Mouse (Mus musculus) liver, embryonic 12.5 days (tissue): Measurements from ENCODE around the gene Fam227a. TPM values are rescaled to one million over a fixed set of nuclear protein-coding genes. Genes with fewer than 3 reads are reported as not detected.
A peak's percentile ranks its signal among the peaks of the same experiment; 100 is the strongest.

Experiments used
- ATAC-seq: fragments of 200-750 bp; cut with Nextera tagmentation; 2 replicates; pipeline ENCODE4 v1.8.0; 2017; ENCODE audit warnings: moderate number of reproducible peaks, mild to moderate bottlenecking, moderate library complexity
- H3K27ac ChIP-seq: fragments of 300-500 bp; sonication (generic); 2 replicates; pipeline ENCODE4 v1.5.1; 2016; ENCODE audit warnings: mild to moderate bottlenecking
- H3K27me3 ChIP-seq: fragments of 300-500 bp; sonication (generic); replicated peaks from 2 replicates; pipeline ENCODE4 v1.6.1; 2016; ENCODE audit warnings: mild to moderate bottlenecking, moderate library complexity
- H3K36me3 ChIP-seq: fragments of 300-500 bp; sonication (generic); 2 replicates; pipeline ENCODE4 v1.6.1; 2016; ENCODE audit warnings: mild to moderate bottlenecking, moderate library complexity
- H3K4me1 ChIP-seq: fragments of 300-500 bp; sonication (generic); 2 replicates; pipeline ENCODE4 v1.6.1; 2016
- H3K4me2 ChIP-seq: fragments of 300-500 bp; sonication (generic); 2 replicates; pipeline ENCODE4 v1.6.1; 2016; ENCODE audit warnings: mild to moderate bottlenecking, moderate library complexity
- H3K4me3 ChIP-seq: fragments of 300-500 bp; sonication (generic); 2 replicates; pipeline ENCODE4 v1.5.1; 2016; ENCODE audit warnings: mild to moderate bottlenecking, moderate library complexity
- H3K9ac ChIP-seq: fragments of 300-500 bp; sonication (generic); 2 replicates; pipeline ENCODE4 v1.6.1; 2016; ENCODE audit warnings: mild to moderate bottlenecking, moderate library complexity
- H3K9me3 ChIP-seq: fragments of 300-500 bp; sonication (generic); replicated peaks from 2 replicates; pipeline ENCODE4 v1.6.1; 2016; ENCODE audit warnings: mild to moderate bottlenecking, moderate library complexity
- WGBS: fragments of 180-500 bp; shearing (Covaris S2); methylation state at CpG from one replicate; pipeline ENCODE4 v1.1.7; 2016; ENCODE audit not compliant: insufficient replicate concordance; 5-methylcytosine and 5-hydroxymethylcytosine counted together
- polyA plus RNA-seq: library from polyadenylated mRNA; unstranded; fragments of >200 nt; fragmentation: Nextera tagmentation; extraction: Ambion mirVana; gene quantifications from 2 replicates; pipeline ENCODE4 v1.2.1, GENCODE M21; 2016

Fam227a gene
- polyA plus RNA-seq, 1 experiment from 2014 or later = 0.37 TPM

- peak within 1 kb of the TSS; percentile 85 for H3K4me2 ChIP-seq
Measured at GRCm38 (mm10) chr15:79690426-79691022, 31.8 kb upstream of the Fam227a start, which contains the start of gene Gtpbp1. Gene Gtpbp1 (plus strand): TSS chr15:79690845.

DNA sequence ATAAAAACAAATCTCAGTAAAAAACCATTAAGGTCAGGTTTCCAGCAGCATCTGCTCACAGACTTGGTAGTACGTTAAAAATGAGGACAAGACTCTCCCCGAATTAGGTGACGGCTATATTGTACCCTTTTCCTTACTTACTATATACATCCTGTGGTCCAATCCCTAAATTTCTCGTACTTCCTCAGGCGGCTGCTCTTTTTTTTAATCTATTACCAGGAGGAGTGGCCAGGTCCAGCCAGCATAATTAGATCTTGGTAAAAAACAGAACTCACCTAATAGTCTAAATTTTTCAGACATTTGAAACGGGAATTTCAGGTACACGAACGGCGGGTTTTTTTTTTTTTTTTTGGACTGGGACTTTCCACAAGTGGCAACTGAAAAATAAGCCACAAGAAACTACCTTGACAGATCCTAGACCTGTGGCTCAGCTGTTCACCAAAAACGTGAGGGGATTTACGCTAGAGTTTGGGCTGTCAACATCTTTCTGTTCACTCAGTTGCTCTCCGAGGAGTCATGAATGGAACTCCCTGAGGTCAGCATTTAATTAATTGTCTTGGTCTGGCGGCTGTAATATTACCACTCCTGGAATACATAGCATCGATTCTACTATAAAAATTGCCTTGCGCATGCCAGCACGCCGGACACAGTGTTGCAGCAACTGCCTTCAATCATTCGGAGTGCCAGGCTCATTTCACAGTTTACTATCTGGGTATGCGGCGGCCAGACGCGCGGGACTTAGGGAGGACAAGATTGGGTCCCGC lies 31.1 kb upstream of the Fam227a start:
- H3K36me3 ChIP-seq = peaks cover 4% of the 10 kb centered on the region
- no peaks in the 10 kb centered on the region for H3K27me3 ChIP-seq
- H3K4me1 ChIP-seq = peaks cover 70% of the 10 kb centered on the region
- H3K4me3 ChIP-seq = peak overlapping the region; percentile 91
- H3K4me2 ChIP-seq = peak overlapping the region; percentile 85
- H3K9me3 ChIP-seq = no peaks in the 10 kb centered on the region
- ATAC-seq = no peak
- peak overlapping the region; percentile 95 for H3K27ac ChIP-seq
- 18% methylated on average over 24 of the region's 24 CpGs for WGBS
- H3K9ac ChIP-seq = peak overlapping the region; percentile 71

More at GRCm38 (mm10) chr15:79690426-79691022, 31.8 kb upstream of the Fam227a start, which contains the start of gene Gtpbp1:
- no peaks in the 10 kb centered on the region for H3K9me3 ChIP-seq
- under 1% methylated on average over 45 of the region's 45 CpGs for WGBS
- peaks cover 10% of the 10 kb centered on the region for H3K36me3 ChIP-seq
- peak within 1 kb of the TSS; percentile 97 for H3K9ac ChIP-seq
- no peaks in the 10 kb centered on the region for H3K27me3 ChIP-seq
- peak within 1 kb of the TSS; percentile 95 for H3K27ac ChIP-seq
- peak within 1 kb of the TSS; percentile 91 for H3K4me3 ChIP-seq
- H3K4me1 ChIP-seq = peaks cover 70% of the 10 kb centered on the region
- ATAC-seq = peak; percentile 88

GRCm38 (mm10) chr15:79688268-79688956 lies 29.7 kb upstream of the Fam227a start:
- Histone ChIP-seq H3K9ac (peak overlapping the region; percentile 98), H3K4me2 (peak overlapping the region; percentile 90), H3K4me3 (peak overlapping the region; percentile 96), H3K4me1 (peaks cover 70% of the 10 kb centered on the region), H3K9me3 (no peaks in the 10 kb centered on the region), H3K27ac (peak overlapping the region; percentile 96), H3K36me3 (peaks cover 5% of the 10 kb centered on the region), H3K27me3 (no peaks in the 10 kb centered on the region)
- no peak for ATAC-seq
- WGBS = 8% methylated on average over 8 of the region's 8 CpGs

- WGBS = 0% methylated on average over 72 of the region's 72 CpGs
- peaks cover 70% of the 10 kb centered on the region for H3K4me1 ChIP-seq
- peak; percentile 72 for ATAC-seq
- peak within 1 kb of the TSS; percentile 96 for H3K4me3 ChIP-seq
- H3K36me3 ChIP-seq = peaks cover 9% of the 10 kb centered on the region
- H3K4me2 ChIP-seq = peak within 1 kb of the TSS; percentile 90
- no peaks in the 10 kb centered on the region for H3K27me3 ChIP-seq
- H3K9ac ChIP-seq = peak within 1 kb of the TSS; percentile 98
- H3K9me3 ChIP-seq = no peaks in the 10 kb centered on the region
- peak within 1 kb of the TSS; percentile 96 for H3K27ac ChIP-seq
Measured at GRCm38 (mm10) chr15:79687646-79688267, 29.0 kb upstream of the Fam227a start, which contains the start of gene Josd1. Gene Josd1 (minus strand): TSS chr15:79687919.

- H3K9me3 ChIP-seq = no peaks in the 10 kb centered on the region
- ATAC-seq = no peak
- peak overlapping the region; percentile 90 for H3K4me2 ChIP-seq
- H3K9ac ChIP-seq = peak overlapping the region; percentile 98
- peaks cover 11% of the 10 kb centered on the region for H3K36me3 ChIP-seq
- peak overlapping the region; percentile 96 for H3K27ac ChIP-seq
- peaks cover 70% of the 10 kb centered on the region for H3K4me1 ChIP-seq
- H3K4me3 ChIP-seq = peak overlapping the region; percentile 96
- WGBS = under 1% methylated on average over 33 of the region's 33 CpGs
- no peaks in the 10 kb centered on the region for H3K27me3 ChIP-seq
Measured at GRCm38 (mm10) chr15:79687175-79687574, 28.4 kb upstream of the Fam227a start.

GRCm38 (mm10) chr15:79686046-79686869 lies 27.5 kb upstream of the Fam227a start:
- WGBS = 3% methylated on average over 15 of the region's 15 CpGs
- no peaks in the 10 kb centered on the region for H3K27me3 ChIP-seq
- H3K36me3 ChIP-seq = peaks cover 14% of the 10 kb centered on the region
- H3K27ac ChIP-seq = peak overlapping the region; percentile 96
- no peaks in the 10 kb centered on the region for H3K9me3 ChIP-seq
- peak; percentile 21; the same call in 1 of the 2 replicates for ATAC-seq
- peak overlapping the region; percentile 98 for H3K9ac ChIP-seq
- peaks cover 72% of the 10 kb centered on the region for H3K4me1 ChIP-seq
- H3K4me2 ChIP-seq = peak overlapping the region; percentile 90
- H3K4me3 ChIP-seq = peak overlapping the region; percentile 96

GRCm38 (mm10) chr15:79685141-79685641 lies 26.4 kb upstream of the Fam227a start:
- ATAC-seq = no peak
- peak overlapping the region; percentile 98 for H3K9ac ChIP-seq
- peaks cover 24% of the 10 kb centered on the region for H3K36me3 ChIP-seq
- peak overlapping the region; percentile 90 for H3K4me2 ChIP-seq
- H3K9me3 ChIP-seq = no peaks in the 10 kb centered on the region
- H3K4me1 ChIP-seq = peaks cover 83% of the 10 kb centered on the region
- peak overlapping the region; percentile 96 for H3K27ac ChIP-seq
- H3K27me3 ChIP-seq = no peaks in the 10 kb centered on the region
- H3K4me3 ChIP-seq = peak overlapping the region; percentile 96
- WGBS = 34% methylated on average over 6 of the region's 6 CpGs

GRCm38 (mm10) chr15:79684616-79685015 lies 25.9 kb upstream of the Fam227a start:
- H3K36me3 ChIP-seq = peaks cover 29% of the 10 kb centered on the region
- ATAC-seq = no peak
- peak overlapping the region; percentile 96 for H3K4me3 ChIP-seq
- WGBS = 78% methylated on average over 6 of the region's 6 CpGs
- no peaks in the 10 kb centered on the region for H3K9me3 ChIP-seq
- peak overlapping the region; percentile 98 for H3K9ac ChIP-seq
- H3K27me3 ChIP-seq = no peaks in the 10 kb centered on the region
- peak overlapping the region; percentile 90 for H3K4me2 ChIP-seq
- peaks cover 80% of the 10 kb centered on the region for H3K4me1 ChIP-seq
- H3K27ac ChIP-seq = peak overlapping the region; percentile 96

- no peaks in the 10 kb centered on the region for H3K27me3 ChIP-seq
- H3K4me1 ChIP-seq = peaks cover 79% of the 10 kb centered on the region
- H3K9ac ChIP-seq = peak overlapping the region; percentile 98
- 48% methylated on average over 19 of the region's 19 CpGs for WGBS
- H3K9me3 ChIP-seq = no peaks in the 10 kb centered on the region
- peak overlapping the region; percentile 96 for H3K27ac ChIP-seq
- peaks cover 36% of the 10 kb centered on the region for H3K36me3 ChIP-seq
- H3K4me2 ChIP-seq = peak overlapping the region; percentile 90
- H3K4me3 ChIP-seq = peak overlapping the region; percentile 96
- ATAC-seq = no peak
Measured at GRCm38 (mm10) chr15:79683707-79684465, 25.1 kb upstream of the Fam227a start.

- peaks cover 75% of the 10 kb centered on the region for H3K4me1 ChIP-seq
- H3K27ac ChIP-seq = peak overlapping the region; percentile 96
- peak overlapping the region; percentile 98 for H3K9ac ChIP-seq
- no peaks in the 10 kb centered on the region for H3K27me3 ChIP-seq
- no peaks in the 10 kb centered on the region for H3K9me3 ChIP-seq
- peak overlapping the region; percentile 96 for H3K4me3 ChIP-seq
- peaks cover 39% of the 10 kb centered on the region for H3K36me3 ChIP-seq
- ATAC-seq = no peak
- 67% methylated on average over 6 of the region's 6 CpGs for WGBS
- peak overlapping the region; percentile 90 for H3K4me2 ChIP-seq
Measured at GRCm38 (mm10) chr15:79683146-79683545, 24.4 kb upstream of the Fam227a start.
